Mouse (Mus musculus) mouse trophoblast stem cell (cell line): ENCODE measurements at regions not wholly inside any gene's neighbourhood (a gene's known extent, or its start where the extent isn't known, plus 50 kb on each side); places are given as distances from the start of the nearest gene placed in this dataset.

Source experiments
- in situ Hi-C, 2 experiments: fragments of 300-500 bp; cut with MseI, MboI; formaldehyde crosslinking; loops; 2 replicates in 1 of 2; 3 replicates in 1 of 2; pipeline ENCODE4 v1.15.1; 2025

DNA sequence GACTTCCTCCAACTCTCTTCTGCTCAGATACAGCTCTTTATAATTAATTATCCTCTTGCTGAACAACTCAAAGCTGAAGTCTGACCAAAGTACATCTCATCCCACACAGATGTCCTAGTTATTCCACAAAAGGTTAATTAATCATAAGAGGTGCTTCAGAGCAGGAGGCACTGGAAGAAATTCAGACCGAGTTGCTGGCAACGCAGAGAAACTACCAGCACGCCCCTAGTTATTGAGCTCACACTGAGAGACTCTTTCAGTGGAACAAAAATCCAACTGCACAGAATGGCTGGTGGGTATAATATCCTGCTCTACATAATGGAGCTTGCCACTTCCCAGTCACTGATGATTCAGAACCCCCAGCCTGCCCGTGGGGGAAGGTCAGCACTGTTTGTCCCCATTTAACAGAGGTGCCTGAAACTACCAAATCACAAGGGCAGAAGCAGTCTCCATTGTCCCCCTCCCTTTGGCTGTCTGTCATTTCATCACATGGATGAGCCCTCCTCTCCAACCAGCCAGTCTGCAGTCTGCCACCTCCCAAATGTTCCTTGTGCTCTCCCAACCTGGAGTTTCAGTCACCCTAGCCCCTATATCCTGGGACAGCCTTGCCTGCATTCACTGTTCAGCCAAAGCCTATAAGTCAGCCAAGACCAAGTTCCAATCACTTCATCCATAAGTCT lies 170.3 kb upstream of the Creb1 start:
- in situ Hi-C loops, result no loop called here

DNA sequence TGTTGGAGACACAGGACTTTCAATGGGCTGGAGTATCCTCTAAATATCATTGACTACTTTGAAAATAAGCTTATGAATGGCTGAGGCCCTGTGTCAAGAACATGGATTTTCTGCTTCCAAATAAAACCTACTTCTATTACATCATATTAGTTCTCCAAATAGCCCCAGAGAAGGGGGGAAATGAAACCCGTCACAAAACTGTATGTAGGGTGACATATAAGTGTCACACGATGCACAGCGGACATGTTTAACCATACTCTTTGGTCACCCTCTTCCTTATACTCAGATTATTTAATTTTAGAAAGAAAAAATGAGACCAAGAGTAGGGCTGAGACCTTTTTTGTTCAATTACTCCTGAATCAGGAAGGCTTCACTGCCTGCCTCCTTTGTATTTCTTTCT lies 189.2 kb upstream of the Creb1 start:
- in situ Hi-C loops, result no loop called here

- in situ Hi-C loops, result no loop called here
Measured at GRCm38 (mm10) chr1:64341596-64341995, 190.8 kb upstream of the Creb1 start.

- in situ Hi-C loops, result no loop called here
Measured at GRCm38 (mm10) chr1:64338575-64338961, 193.9 kb upstream of the Creb1 start.

DNA sequence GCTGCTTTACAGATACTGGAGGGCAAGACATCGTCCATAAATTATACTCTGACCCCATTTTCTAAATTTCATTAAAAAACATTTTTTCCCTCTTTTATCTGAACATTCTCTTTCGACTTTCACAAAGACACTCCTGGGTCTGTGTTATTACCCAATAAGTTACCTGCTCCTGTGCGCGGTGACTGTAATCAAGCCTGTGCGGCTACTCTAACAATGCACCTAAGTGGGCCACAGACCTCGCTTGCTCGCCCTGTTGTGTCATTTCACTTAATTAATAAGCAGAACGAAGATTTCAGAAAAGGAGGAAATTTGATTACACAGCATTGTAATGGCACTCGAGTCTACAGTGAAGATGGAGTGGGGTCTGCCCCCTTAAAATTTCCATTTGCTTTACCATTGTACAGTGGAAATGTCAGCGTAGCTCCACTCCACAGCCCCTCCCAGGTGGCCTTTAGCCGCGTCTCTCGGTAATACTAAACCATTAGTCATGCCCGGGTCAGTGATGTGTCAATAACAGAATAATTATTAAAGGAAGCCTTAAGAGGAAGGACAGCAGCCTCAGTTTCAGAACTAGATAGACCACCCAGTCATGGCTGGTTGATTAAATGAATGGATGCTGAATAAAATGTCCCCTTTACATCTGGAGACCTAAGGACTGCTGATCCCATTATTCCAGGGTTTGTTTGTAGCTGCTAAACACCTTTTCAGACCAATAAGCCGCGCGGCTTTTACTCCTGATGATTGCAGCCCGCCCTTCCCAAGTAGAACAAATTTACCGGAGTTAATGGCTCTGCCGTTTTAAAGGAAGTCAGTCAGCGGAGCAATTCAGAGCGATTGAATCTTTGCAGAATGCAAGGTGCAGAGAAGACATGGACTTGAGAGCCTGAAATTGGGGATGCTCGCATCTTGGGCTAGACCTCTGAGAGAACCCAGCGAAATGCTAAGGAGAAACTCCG lies 194.5 kb upstream of the Creb1 start:
- in situ Hi-C loops, result no loop called here

DNA sequence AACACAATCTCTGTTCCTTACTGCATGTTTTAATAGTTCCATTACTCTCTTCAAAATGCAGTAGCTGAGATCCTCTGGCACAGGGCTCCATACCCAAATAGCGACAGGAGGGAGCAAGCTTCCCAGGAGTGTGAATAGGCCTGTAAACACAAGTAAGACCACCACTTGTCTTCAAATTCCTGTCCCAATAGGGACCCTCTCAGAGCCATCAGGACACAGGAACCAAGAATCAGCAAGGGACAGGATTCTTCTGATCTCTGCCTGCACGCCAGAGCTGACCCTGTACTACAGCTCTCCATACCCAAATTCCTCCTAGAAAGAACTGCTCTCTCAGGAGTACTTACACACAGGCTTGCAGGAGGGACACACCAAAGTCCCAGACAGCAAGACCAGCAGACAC lies 200.9 kb upstream of the Creb1 start:
- in situ Hi-C loops, result no loop called here

GRCm38 (mm10) chr1:64330721-64331120 lies 201.7 kb upstream of the Creb1 start:
- in situ Hi-C loops, result no loop called here

GRCm38 (mm10) chr1:64322197-64322596 lies 200.1 kb upstream of the Klf7 start:
- in situ Hi-C loops, result no loop called here

DNA sequence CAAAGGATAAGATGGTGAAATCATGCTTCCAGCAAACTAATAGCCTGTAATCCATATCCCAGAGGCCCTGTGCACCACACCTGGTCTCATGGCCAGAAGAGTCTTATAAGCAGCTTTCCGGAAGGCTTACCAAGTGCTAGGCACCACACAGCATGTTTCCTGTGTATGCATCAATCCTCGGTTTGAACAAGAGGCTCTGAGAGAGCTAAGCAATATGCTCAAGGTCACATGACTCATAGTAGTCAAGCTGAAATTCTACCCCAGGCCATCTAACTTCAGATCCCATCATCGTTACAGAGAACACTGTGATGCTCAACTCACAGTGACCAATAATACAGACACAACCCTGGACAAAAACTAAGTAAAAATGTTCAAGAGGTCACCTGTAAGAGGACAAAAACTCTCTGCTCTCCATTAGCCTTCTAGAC lies 197.1 kb upstream of the Klf7 start:
- in situ Hi-C loops, result no loop called here

DNA sequence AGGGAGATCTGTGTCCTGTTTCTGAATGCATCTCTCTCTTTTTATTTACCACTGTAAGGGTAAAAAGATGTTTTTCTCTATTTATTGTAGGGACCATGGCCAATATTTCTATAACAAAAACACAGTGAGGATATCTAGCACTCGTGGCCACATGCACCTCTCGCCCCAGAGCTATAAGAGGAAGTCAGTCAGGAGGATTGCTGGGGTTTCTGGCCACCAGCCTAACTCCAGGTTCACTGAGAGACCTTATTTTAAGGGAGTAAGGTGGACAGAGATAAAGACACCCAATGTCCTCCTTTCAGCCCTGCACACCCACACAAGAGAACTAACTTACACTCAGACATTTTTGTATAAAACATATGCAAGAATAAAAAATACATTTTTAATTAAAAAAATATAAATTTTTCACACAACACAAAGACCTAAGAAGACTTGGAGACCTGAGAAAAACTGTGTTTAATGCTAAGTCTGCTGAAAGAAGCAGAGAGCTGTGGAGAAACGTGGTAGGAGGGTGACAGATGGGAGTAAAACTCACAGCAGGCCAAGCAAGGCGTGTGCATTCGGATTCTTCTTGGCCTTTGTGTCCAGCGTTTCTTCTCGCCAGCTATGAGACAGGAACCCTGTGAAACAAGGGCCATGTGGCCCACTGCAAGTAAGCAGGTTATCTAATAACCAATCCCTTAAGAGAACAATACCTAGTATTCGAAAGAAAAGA lies 196.5 kb upstream of the Klf7 start:
- in situ Hi-C loops, result no loop called here

- in situ Hi-C loops, result no loop called here
Measured at GRCm38 (mm10) chr1:64317032-64317636, 195.1 kb upstream of the Klf7 start.

DNA sequence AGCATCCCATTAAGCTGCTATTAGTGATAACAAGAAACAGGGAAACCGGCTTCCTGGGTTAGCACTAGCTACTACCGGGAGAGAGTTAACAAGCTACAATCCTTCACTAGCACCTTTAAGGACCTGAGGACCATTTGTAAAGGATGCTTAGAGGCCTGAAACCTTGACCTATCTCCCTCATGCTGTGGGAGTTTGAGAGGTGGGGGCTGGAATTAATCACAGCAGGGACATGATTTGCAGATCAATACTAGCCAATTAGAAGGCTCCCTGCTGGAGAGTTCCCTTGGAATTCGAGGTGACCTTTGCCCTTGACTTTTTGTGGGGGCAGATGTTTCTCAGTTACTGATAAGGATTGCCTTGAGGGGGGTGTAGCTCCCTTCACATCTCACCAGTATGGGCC lies 189.3 kb upstream of the Klf7 start:
- in situ Hi-C loops, result no loop called here

DNA sequence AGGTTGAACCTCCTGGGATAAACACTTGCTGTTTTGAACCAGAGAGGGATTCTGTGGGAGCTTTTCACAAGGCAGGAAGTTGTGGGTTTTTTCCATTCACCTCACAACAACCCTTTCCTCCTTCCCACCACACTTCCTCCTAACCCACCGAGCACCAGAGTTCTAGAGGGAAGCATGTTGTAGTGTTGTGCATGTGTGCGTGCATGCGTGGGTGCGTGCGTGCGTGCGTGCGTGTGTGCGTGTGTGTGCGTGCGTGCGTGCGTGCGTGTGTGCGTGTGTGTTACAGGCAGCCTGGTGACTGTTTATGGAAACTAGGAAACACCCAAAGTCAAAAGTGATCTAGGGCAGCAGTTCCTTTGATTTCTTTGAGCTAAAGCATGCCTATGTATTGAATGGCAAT lies 186.5 kb upstream of the Klf7 start:
- in situ Hi-C loops, result loop anchor here in 1 of 2 experiments (10.0 kb wide), 1 partner anchor 136 kb away; no protein-coding TSS in a partner anchor

- in situ Hi-C loops, result loop anchor here in 1 of 2 experiments (10.0 kb wide), 1 partner anchor 137 kb away; no protein-coding TSS in a partner anchor
Measured at GRCm38 (mm10) chr1:64308088-64308487, 186.0 kb upstream of the Klf7 start.

GRCm38 (mm10) chr1:64305427-64306213 lies 183.5 kb upstream of the Klf7 start:
- in situ Hi-C loops, result loop anchor here in 1 of 2 experiments (10.0 kb wide), 1 partner anchor 139 kb away; no protein-coding TSS in a partner anchor

DNA sequence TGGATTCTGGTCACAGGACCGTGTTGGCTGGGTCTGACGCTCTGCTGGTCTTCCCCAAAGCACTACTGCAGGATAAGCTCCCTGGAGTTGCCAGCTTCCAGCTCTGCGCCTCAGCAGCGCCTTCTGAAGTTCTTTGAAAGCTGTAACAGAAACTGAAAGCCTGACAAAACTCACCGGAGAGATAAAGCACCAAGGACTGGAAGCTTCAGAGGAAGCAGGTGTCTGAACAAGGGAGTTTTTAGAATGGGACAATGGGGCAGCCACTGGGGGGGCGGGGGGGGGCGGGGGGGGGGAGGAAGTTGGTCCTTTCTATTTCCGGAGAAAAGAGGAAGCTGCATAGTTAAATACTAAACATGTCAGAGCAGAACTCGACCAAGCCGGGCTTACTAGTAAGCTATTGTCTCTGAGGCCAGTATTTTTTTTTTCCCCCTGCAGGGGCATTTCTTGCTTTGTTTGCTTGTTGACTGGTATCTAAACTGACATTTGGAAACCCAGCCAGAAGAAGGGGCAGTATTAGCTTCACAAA lies 180.8 kb upstream of the Klf7 start:
- in situ Hi-C loops, result loop anchor here in 1 of 2 experiments (10.0 kb wide), 1 partner anchor 142 kb away; no protein-coding TSS in a partner anchor

DNA sequence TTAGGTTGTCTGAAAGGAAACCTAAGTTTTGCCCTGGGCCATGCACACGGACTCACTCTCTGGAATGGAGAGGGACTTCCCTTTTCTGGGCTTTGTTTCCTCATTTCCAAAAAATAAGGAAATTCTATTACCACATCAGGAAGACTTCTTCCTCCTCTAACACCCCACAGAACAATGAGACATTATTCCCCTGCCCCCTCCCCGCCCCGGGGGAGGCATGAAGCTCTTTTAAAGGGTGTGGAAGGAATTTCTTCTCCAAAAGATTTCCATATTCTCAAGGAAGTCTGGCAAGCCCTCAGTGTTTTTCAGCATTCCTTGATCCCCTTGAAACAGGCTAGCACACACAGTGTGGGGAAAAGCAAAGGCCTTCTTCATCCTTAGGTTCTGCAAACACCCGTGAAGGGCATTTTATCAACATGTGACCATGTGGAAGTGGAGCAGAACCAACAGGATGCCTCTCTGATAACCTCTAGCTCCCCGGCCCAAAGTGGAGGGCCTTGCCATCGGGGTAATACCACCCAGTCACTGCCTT lies 179.5 kb upstream of the Klf7 start:
- in situ Hi-C loops, result loop anchor here in 1 of 2 experiments (10.0 kb wide), 1 partner anchor 143 kb away; no protein-coding TSS in a partner anchor

DNA sequence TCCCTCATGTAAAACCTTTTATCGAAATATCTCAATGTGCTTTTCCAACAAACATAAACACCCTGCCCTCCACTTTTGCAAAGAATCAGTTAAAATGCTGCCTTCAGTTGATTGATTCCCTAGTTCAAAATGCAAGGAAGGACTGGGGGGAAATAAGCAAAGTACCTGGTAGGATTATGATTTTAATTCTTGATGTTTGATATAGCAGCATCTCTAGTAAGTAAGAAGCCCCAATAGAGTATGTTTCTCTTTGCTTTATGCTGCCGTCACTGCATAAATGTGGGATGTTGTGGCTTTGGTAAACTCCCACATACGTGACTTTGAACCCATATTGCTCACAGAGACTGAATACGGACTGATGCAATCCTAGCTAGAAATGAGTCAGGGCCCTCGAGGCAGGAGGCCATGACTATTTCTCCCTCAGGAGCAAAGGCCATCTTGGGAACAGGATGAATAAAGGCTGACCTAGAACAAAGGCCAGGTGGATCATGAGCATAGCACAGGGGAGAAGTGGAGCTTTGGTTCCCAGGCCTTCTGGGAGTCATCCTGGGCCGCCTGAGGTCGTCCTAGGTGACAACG lies 179.0 kb upstream of the Klf7 start:
- in situ Hi-C loops, result loop anchor here in 1 of 2 experiments (10.0 kb wide), 1 partner anchor 144 kb away; no protein-coding TSS in a partner anchor

DNA sequence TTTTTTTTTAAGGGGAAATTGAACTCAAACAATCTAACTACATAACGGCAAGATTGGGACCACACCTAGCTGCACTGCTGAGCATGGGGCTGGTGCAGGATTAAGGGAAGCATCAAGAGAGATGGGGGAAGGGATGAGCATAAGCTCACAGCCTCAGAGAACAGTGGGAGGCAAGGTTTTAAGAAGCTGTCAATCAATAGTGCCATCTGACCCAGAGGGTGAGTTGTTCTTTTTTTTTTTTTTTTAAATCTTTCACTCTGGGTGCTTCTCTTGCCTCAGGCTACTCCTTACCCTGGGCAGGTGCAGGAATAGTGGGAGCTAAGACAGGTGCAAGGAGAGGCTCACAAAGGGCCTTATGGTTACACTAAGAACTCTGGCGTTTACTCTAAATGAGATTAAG lies 176.9 kb upstream of the Klf7 start:
- in situ Hi-C loops, result no loop called here

DNA sequence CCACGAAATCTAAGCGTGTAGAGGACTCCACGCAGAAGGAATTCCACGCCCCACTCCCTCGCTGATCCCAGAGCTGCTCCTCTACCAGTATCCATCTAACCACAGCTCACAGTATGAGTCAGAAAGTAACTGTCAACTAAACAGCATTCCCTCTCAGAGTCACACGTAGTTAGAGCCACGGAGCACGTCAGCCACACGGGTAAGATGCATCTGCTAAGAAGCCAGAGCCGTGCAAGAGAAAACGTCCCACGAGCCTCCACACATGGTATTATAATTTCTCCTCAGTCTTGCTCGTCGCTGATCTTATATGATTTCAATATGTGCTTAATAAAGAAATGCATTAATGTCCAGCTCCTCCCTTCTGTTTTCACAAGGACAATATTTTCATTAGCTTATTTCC lies 176.1 kb upstream of the Klf7 start:
- in situ Hi-C loops, result no loop called here
